Mouse (Mus musculus) heart, adult 2 months (tissue): Measurements from ENCODE around the gene Cbln3.
A peak's percentile ranks its signal among the peaks of the same experiment; 100 is the strongest.

Experiments
- CTCF ChIP-seq: fragments of 200-600 bp; IDR thresholded peaks from 2 replicates; pipeline ENCODE4 v1.8.1; 2022; ENCODE audit warnings: antibody characterized with exemption, mild to moderate bottlenecking, moderate library complexity
- EP300 ChIP-seq: fragments of 200-500 bp; IDR thresholded peaks from 2 replicates; pipeline ENCODE4 v1.6.1; 2011; ENCODE audit warnings: low read depth, low read length, control low read depth; ENCODE audit not compliant: insufficient read depth
- POLR2A ChIP-seq: fragments of 200-500 bp; IDR thresholded peaks from 2 replicates; pipeline ENCODE4 v1.6.1; 2011; ENCODE audit warnings: mild to moderate bottlenecking, low read depth, low read length, control low read depth; ENCODE audit not compliant: insufficient read depth

GRCm38 (mm10) chr14:55933586-55933985, 49.4 kb upstream of the Cbln3 start:
- TF ChIP-seq POLR2A, result no peak
- TF ChIP-seq CTCF, result no peak
- peak; percentile 63; the same call in 1 of the 2 replicates for TF ChIP-seq EP300
